Mouse (Mus musculus): ENCODE data around the gene Fam90a1a.

DNA sequence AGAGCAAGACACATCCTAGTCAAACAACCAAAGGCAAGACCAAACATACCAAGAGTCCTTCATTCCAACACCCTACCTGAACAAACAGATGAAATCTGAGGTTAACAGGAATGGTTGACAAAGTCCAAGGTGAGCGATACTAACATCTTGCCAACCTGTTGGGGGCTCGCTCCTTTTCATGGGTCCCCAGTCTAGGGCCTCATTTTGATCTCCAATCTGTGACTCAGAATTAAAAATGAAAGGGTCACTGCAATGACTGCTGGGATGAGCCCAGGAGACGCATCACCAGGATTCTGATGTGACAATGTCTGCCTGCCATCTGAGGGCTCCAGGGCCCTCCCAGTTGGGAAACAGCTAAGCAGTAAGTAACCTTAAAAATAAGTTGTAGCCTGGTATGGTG, 11.0 kb downstream of the Fam90a1a start, which contains the start of gene Ccdc70:
- TF ChIP-seq CTCF (IDR thresholded peaks at IDR 0.05; ENCODE audit: insufficient read depth, low read length) (no peak), POLR2A (IDR thresholded peaks at IDR 0.05; ENCODE audit: borderline replicate concordance, extremely low read depth, low read depth, low read length) (no peak)

Data from lung, adult 2 months (tissue).